Mouse (Mus musculus) G1E (cell line): Measurements from ENCODE around the gene Phldb1. TPM values are rescaled to one million over a fixed set of nuclear protein-coding genes. Genes with fewer than 3 reads are reported as not detected.

ENCODE experiments used
- ATAC-seq: 2 replicates; pipeline ENCODE4 v1.8.0; 2016; ENCODE audit warnings: mild to moderate bottlenecking; ENCODE audit not compliant: insufficient number of reproducible peaks, poor library complexity, low FRiP score, severe bottlenecking; ENCODE audit errors: extremely low read depth
- DNase-seq: peaks from one replicate; pipeline ENCODE4 v3.0.0; 2012; ENCODE audit warnings: low spot score
- H3K27me3 ChIP-seq: 2 replicates; pipeline ENCODE4 v1.6.1; 2012; ENCODE audit warnings: mild to moderate bottlenecking, low read length, inconsistent platforms; ENCODE audit not compliant: insufficient read depth
- H3K36me3 ChIP-seq: replicated peaks from 2 replicates; pipeline ENCODE3; 2012; ENCODE audit warnings: mild to moderate bottlenecking, inconsistent platforms
- H3K4me1 ChIP-seq: 2 replicates; pipeline ENCODE4 v1.6.1; 2012; ENCODE audit warnings: low read depth, low read length, inconsistent platforms, mixed read lengths; ENCODE audit not compliant: insufficient read depth
- H3K4me3 ChIP-seq: 2 replicates; pipeline ENCODE4 v1.5.1; 2012; ENCODE audit warnings: low read depth, mild to moderate bottlenecking, inconsistent platforms, low read length, moderate library complexity, mixed read lengths
- H3K9me3 ChIP-seq: replicated peaks from 2 replicates; pipeline ENCODE4 v1.6.1; 2012; ENCODE audit warnings: inconsistent platforms
- CTCF ChIP-seq: IDR thresholded peaks from 2 replicates; pipeline ENCODE4 v1.5.1; 2012; ENCODE audit warnings: low read depth, low read length, inconsistent platforms, mixed read lengths
- GATA1 ChIP-seq: IDR thresholded peaks from 2 replicates; pipeline ENCODE4 v1.6.1; 2012; ENCODE audit warnings: borderline replicate concordance, low read length, inconsistent platforms, mixed read lengths
- GATA2 ChIP-seq: IDR thresholded peaks from 2 replicates; pipeline ENCODE4 v1.6.1; 2012; ENCODE audit warnings: low read depth, low read length, inconsistent platforms, borderline replicate concordance
- POLR2AphosphoS5 ChIP-seq: IDR thresholded peaks from 2 replicates; pipeline ENCODE4 v1.6.1; 2012; ENCODE audit warnings: low read depth, low read length, inconsistent platforms; ENCODE audit not compliant: insufficient replicate concordance
- TAL1 ChIP-seq: conservative IDR thresholded peaks from 2 replicates; pipeline ENCODE4 v1.6.1; 2012; ENCODE audit warnings: low read depth, low read length, inconsistent platforms, mixed read lengths
- polyA plus RNA-seq: library from polyadenylated mRNA; stranded (reverse); fragments of >175 nt; gene quantifications from 2 replicates; pipeline ENCODE4 v1.2.3, GENCODE M21; 2012
- total RNA-seq, 2 experiments: library from RNA; stranded (forward) in 1 of 2; stranded (reverse) in 1 of 2; fragments of 200-1000 nt in 1 of 2; fragments of >200 nt in 1 of 2; fragmentation: Nextera tagmentation in 1 of 2; gene quantifications; 2 replicates each; pipeline ENCODE4 v1.2.3; 2014 to 2017

The Phldb1 gene
- total and polyA plus RNA-seq, 3 experiments = 4.0 to 8.1 (median 7.4) TPM

- Histone ChIP-seq H3K27me3 (no peaks in the 10 kb centered on the region), H3K36me3 (peaks cover 68% of the 10 kb centered on the region), H3K9me3 (no peaks in the 10 kb centered on the region), H3K4me1 (peaks cover 18% of the 10 kb centered on the region), H3K4me3 (no peak overlapping the region)
- TF ChIP-seq CTCF = no peak
- no peak for TF ChIP-seq GATA2
- TF ChIP-seq POLR2AphosphoS5 = no peak
- TF ChIP-seq GATA1 = no peak
- no peak for TF ChIP-seq TAL1
- ATAC-seq (no peak), DNase-seq (no peak)
Observed at GRCm38 (mm10) chr9:44760873-44761272, 25.9 kb upstream of the Phldb1 start.

- no peaks in the 10 kb centered on the region for H3K27me3 ChIP-seq
- DNase-seq = no peak
- ATAC-seq = no peak
- H3K9me3 ChIP-seq = no peaks in the 10 kb centered on the region
- no peaks in the 10 kb centered on the region; the same call in 1 of the 2 replicates for H3K4me1 ChIP-seq
- peaks cover 91% of the 10 kb centered on the region for H3K36me3 ChIP-seq
- no peak overlapping the region for H3K4me3 ChIP-seq
- TF ChIP-seq CTCF = no peak
- no peak for TF ChIP-seq TAL1
- no peak for TF ChIP-seq POLR2AphosphoS5
- no peak for TF ChIP-seq GATA1
- no peak for TF ChIP-seq GATA2
Observed at GRCm38 (mm10) chr9:44748473-44748872, 13.5 kb upstream of the Phldb1 start.

GRCm38 (mm10) chr9:44747341-44747740 lies 12.3 kb upstream of the Phldb1 start:
- ATAC-seq (no peak), DNase-seq (no peak)
- Histone ChIP-seq H3K4me3 (no peak overlapping the region), H3K36me3 (peaks cover 87% of the 10 kb centered on the region), H3K4me1 (no peaks in the 10 kb centered on the region; the same call in 1 of the 2 replicates), H3K9me3 (no peaks in the 10 kb centered on the region), H3K27me3 (no peaks in the 10 kb centered on the region)
- TF ChIP-seq CTCF = no peak
- no peak for TF ChIP-seq GATA1
- no peak for TF ChIP-seq TAL1
- TF ChIP-seq GATA2 = no peak
- TF ChIP-seq POLR2AphosphoS5 = no peak

- H3K9me3 ChIP-seq = no peaks in the 10 kb centered on the region
- H3K4me3 ChIP-seq = no peak overlapping the region
- ATAC-seq (no peak), DNase-seq (no peak)
- TF ChIP-seq POLR2AphosphoS5 (no peak), TAL1 (no peak), CTCF (no peak)
- peaks cover 84% of the 10 kb centered on the region for H3K36me3 ChIP-seq
- H3K4me1 ChIP-seq = no peaks in the 10 kb centered on the region; the same call in 1 of the 2 replicates
- no peaks in the 10 kb centered on the region for H3K27me3 ChIP-seq
Observed at GRCm38 (mm10) chr9:44746666-44747065, 11.7 kb upstream of the Phldb1 start.

GRCm38 (mm10) chr9:44745371-44745770 lies 10.4 kb upstream of the Phldb1 start:
- ATAC-seq (no peak), DNase-seq (no peak)
- Histone ChIP-seq H3K4me3 (no peak overlapping the region), H3K27me3 (no peaks in the 10 kb centered on the region), H3K4me1 (no peaks in the 10 kb centered on the region; the same call in 1 of the 2 replicates), H3K36me3 (peaks cover 79% of the 10 kb centered on the region), H3K9me3 (no peaks in the 10 kb centered on the region)
- no peak for TF ChIP-seq TAL1
- TF ChIP-seq GATA2 = no peak
- TF ChIP-seq POLR2AphosphoS5 = no peak
- no peak for TF ChIP-seq CTCF
- TF ChIP-seq GATA1 = no peak

GRCm38 (mm10) chr9:44740663-44741192 lies 5.7 kb upstream of the Phldb1 start:
- ATAC-seq (no peak), DNase-seq (no peak)
- TF ChIP-seq GATA1 (no peak), GATA2 (no peak), CTCF (no peak)
- peaks cover 3% of the 10 kb centered on the region; the same call in 1 of the 2 replicates for H3K4me1 ChIP-seq
- H3K4me3 ChIP-seq = no peak overlapping the region
- peaks cover 22% of the 10 kb centered on the region for H3K27me3 ChIP-seq
- peaks cover 38% of the 10 kb centered on the region for H3K36me3 ChIP-seq
- H3K9me3 ChIP-seq = no peaks in the 10 kb centered on the region
